Mouse (Mus musculus) c-Kit-positive CD71-positive TER-119-negative erythroid progenitor cells, embryonic 14.5 days (primary cell): ENCODE measurements around the gene Il11ra1.
A peak's percentile ranks its signal among the peaks of the same experiment; 100 is the strongest.
"Not testable (repeated sequence)": the region's sequence is repeated elsewhere in the genome, so short reads cannot be mapped to it uniquely, and the experiment has no call there.

ENCODE experiments used
- DNase-seq: peaks from one replicate; pipeline ENCODE4 v3.0.0-alpha.2; 2013; ENCODE audit warnings: low read depth

Il11ra1 gene

DNA sequence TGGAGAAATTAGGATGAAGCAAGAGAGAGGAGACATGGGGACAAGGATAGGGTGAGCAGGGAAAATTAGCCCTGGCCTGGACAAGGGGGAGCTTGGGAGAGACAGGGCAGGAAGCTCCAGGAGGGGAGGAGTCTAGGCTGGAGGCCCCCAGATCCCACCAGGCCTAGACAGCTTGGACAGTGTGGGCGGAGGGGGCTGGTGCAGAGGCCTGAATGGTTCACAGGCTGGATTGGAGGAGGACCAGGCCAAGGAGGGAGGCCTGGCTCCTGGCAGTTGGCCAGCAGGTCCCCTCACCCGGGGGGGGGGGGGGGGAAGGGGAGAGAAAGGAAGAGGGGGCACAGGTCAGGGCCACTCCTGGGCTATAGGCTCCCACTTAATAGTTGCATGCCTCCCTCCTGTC lies 20.5 kb upstream of the Il11ra1 start:
- no peak for DNase-seq

DNA sequence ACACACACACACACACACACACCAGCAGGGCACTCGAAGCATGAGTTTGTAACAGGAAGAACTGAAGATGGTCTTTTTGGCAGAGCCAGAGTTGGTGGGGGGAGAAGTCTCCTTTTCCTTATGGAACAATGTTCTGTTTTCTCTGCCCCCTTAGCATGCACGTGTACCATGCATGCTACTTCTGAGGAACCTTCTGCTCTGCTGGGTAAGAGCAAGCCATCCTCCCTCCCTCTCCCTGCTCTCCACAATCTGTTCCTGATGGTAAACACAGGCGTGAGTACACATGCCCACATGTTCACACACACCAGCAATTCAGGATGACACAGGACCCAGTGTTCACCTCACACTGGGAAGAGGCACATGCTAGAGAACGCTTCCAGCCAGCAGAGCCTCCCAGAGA lies 18.6 kb upstream of the Il11ra1 start:
- no peak for DNase-seq

GRCm38 (mm10) chr4:41681947-41682346 lies 17.8 kb upstream of the Il11ra1 start:
- DNase-seq = no peak

GRCm38 (mm10) chr4:41682789-41683188 lies 17.0 kb upstream of the Il11ra1 start:
- DNase-seq = no peak

DNA sequence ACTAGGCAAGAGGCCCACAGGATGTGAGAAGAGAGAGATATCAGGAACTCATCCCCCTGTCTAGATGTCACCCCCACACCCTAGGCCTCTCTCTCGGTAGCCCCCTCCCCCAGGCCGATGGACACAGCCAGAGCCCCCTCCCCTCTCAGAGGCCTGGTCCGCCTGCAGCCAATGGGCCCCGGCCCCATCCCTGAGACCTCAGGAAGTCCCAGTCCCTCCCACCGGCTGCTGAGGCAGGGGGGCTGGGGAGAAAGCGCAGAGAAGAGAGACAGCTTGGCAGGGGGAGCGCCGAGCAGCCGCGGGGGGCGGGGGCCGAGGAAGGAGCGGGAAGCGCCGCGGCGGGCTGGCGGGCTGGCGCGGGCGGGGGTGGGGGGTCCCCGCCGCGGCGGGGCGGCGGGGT lies 16.5 kb upstream of the Il11ra1 start:
- DNase-seq = not testable (repeated sequence)

DNA sequence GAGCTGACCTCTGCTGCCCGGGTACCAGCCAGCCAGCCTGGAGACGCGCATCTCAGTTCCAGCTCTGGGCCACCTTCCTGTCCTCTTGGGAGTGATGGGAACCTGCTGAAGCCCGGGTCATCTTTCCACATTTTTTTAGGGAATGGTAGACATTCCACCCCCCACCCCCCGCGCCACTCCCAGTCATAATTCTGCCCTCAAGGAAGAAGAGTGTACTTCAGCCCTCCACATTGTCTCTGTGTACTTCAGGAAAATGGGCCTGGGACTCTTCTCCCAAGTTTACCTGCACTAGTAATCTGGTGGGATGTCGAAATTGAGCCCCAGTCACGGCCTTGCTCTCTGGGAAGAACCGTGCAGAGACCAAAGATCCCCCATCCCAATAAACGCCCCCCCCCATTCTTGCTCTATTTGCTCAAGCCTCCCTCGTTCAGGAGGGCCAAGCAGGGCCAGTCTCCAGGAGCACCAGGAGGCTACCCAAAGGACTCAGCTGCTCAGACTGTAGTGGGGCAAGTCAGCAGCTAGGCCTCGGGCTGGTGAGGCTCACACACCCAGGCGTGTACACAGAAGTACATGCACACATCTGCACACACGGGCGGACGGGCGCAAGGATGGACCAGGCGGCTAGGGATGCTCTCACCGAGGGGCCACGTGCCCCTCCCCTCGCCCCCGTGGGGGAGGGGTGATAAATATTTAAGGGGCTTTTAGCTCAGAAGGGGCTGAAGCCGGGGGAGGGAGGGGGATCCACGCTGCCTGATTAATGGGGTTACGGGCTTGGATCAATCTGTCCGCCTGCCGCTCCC lies 15.5 kb upstream of the Il11ra1 start:
- DNase-seq = not testable (repeated sequence)

DNA sequence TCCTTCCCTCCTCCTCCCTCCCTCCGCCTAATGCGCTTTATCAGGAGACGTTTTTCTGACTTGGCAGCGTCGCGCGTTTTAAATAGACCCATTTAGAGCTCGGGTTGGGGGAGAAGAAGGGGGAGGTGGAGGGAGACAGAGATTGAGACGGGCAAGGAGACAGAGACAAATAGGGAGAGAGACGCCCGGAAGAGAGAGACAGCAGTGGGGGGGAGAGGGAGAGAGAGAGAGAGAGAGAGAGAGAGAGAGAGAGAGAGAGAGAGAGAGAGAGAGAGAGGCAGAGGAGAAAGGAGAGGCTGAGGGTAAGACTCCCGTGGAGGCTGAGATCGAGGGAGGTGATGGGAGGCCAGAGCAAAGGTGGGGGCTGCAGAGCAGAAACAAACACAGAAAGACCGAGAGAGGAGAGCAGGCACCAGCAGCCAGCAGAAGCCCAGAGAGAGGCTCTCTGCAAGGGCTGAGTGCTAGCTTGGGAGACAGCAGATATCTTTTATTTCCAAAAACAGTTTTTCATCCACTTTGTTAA lies 14.8 kb upstream of the Il11ra1 start:
- not testable (repeated sequence) for DNase-seq

DNA sequence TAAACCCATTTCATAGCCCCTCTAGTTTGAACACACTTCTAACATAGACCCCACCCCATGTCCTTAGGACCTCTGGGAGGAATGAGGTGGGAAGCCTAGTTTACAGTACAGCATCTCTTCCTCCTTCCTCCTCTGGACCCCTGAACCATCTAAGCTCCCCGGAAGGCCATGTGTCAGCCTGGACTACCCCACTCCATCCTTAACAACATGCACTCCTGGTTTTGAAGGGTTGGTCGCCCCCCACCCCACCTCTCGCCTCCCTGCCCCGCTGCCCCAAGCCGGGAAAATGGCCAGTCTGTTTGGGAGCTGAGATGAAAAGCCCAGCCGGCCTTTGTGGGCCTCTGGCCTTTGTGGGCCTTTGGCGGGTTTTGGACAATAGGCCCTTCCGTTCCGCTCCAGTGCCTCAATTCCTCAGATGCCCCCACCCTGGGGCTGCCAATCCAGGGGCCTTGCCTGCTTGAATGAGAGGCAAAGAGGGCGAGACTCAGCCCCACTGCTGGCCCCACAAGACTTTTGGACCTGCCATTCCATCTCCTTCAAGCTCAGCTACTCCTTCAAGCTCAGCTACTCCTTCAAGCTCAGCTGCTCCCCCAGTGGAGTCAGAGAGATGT lies 13.8 kb upstream of the Il11ra1 start:
- DNase-seq = not testable (repeated sequence)

- DNase-seq = not testable (repeated sequence)
Measured at GRCm38 (mm10) chr4:41688562-41688961, 11.2 kb upstream of the Il11ra1 start.

GRCm38 (mm10) chr4:41690014-41690413 lies 9.8 kb upstream of the Il11ra1 start:
- DNase-seq = not testable (repeated sequence)

- not testable (repeated sequence) for DNase-seq
Measured at GRCm38 (mm10) chr4:41693511-41693910, 6.3 kb upstream of the Il11ra1 start.

GRCm38 (mm10) chr4:41695800-41696199 lies 4.0 kb upstream of the Il11ra1 start:
- not testable (repeated sequence) for DNase-seq

DNA sequence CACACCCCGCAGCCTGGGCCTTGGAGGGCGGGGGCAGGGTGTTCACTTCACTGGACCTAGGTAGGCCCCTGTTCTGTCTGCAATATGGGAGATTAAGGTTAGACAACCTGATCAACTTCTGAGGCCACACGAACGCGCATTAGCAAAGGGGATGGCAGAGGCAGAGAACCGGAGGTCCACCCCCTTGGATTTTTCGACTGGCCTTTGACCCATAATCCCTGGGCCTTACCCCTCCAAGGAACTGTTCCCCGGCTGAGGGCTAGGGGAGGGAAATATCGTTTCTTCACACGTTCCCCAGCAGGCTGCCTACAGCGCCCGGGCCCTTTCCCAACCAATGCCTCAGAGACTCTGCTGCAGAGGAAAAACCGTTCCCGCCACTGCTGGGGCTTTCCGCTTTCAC lies 3.3 kb upstream of the Il11ra1 start:
- not testable (repeated sequence) for DNase-seq

GRCm38 (mm10) chr4:41696930-41697841 lies 2.6 kb upstream of the Il11ra1 start, which contains the start of gene Cntfr:
TSS of gene Cntfr (minus strand) at chr4:41697089.
- peak; percentile 44 for DNase-seq

- DNase-seq = not testable (repeated sequence)
Measured at GRCm38 (mm10) chr4:41698421-41699016, 1.3 kb upstream of the Il11ra1 start.

GRCm38 (mm10) chr4:41700224-41700623 lies 435 bp downstream of the Il11ra1 start:
- DNase-seq = not testable (repeated sequence)

DNA sequence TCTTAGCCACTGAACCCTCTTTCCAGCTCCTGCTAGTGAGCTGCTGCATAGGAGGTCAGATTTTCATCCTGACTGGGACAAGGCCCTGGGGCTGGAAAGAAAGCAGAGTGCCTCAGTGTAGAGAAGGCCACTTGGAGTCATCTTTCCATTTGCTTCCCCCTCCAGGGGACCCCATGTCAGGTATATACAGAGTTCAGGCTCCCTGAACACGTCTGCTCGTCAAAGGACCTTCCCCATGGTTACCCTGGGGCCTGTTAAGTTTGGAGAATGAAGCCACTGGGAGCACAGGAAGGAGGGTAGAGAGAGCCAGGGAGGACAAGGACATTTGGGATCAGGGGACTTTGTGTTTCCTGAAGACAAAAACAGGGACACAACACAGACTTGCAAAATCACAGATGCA lies 2.4 kb downstream of the Il11ra1 start:
- not testable (repeated sequence) for DNase-seq

GRCm38 (mm10) chr4:41704651-41705050 lies 4.9 kb downstream of the Il11ra1 start:
- DNase-seq = no peak

- DNase-seq = no peak
Measured at GRCm38 (mm10) chr4:41705922-41706754, 6.3 kb downstream of the Il11ra1 start.

- DNase-seq = peak; percentile 61
Measured at GRCm38 (mm10) chr4:41707011-41707535, 7.3 kb downstream of the Il11ra1 start.
